Mouse (Mus musculus): Measurements from ENCODE around the gene Aipl1. TPM values are rescaled to one million over a fixed set of nuclear protein-coding genes. Genes with fewer than 3 reads are reported as not detected.
A peak's percentile ranks its signal among the peaks of the same experiment; 100 is the strongest.

Gene Aipl1
- polyA plus RNA-seq, 1 experiment from 2014 or later, result 0.57 TPM

DNA sequence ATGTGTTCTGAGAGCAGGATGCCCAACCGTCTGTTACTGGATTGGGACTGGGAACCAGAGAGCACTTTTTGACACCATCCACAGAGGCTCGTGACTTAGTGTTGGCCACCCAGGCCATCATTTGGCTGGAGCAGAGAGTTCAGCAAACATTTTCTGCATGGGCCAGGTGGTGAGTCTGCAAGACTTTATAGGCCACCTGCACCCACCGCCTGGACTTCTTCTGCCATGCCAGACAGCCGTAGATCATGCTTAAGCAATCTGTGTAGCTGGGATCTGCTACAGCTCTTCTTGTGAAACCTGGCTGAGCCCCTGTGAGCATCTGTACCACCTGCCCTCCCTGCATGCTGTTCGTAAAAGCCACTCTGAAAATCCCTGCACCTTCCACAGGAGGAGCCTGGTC lies 30.0 kb upstream of the Aipl1 start:
- no peak overlapping the region for H3K27ac ChIP-seq (replicated peaks)
- no peaks in the 10 kb centered on the region for H3K27me3 ChIP-seq (replicated peaks)
- no peak overlapping the region for H3K4me3 ChIP-seq
- no peak overlapping the region for H3K4me2 ChIP-seq
- 79% methylated on average over 5 of the region's 5 CpGs for WGBS
- no peak for ATAC-seq (ENCODE audit: extremely low read depth, insufficient number of reproducible peaks, low FRiP score, low TSS enrichment)
- no peaks in the 10 kb centered on the region for H3K4me1 ChIP-seq
- no peak overlapping the region for H3K9ac ChIP-seq
- H3K9me3 ChIP-seq, result peaks cover 22% of the 10 kb centered on the region
- H3K36me3 ChIP-seq, result no peaks in the 10 kb centered on the region

DNA sequence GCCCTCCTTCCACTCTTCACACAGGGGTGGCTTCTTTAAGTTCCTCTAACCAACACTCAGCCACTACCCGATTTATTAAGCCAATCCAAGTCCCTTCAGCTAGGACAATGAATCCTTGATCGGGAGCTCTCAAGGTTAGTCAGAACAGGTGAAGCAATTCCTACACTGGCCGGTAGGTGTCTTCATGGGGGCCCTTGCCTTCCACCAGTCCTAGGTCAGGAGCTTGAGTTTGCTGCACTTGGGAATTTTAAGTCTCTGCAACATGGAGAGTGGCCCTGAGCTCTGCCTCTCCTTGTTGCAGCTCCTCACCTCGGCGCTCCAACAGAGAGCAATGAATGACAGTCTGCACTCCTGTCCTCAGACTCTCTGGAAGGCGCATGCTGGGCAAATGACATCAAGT lies 29.0 kb upstream of the Aipl1 start:
- H3K27me3 ChIP-seq (replicated peaks), result no peaks in the 10 kb centered on the region
- H3K36me3 ChIP-seq, result no peaks in the 10 kb centered on the region
- no peak overlapping the region for H3K9ac ChIP-seq
- no peak overlapping the region for H3K4me2 ChIP-seq
- H3K27ac ChIP-seq (replicated peaks), result no peak overlapping the region
- H3K4me1 ChIP-seq, result no peaks in the 10 kb centered on the region
- H3K9me3 ChIP-seq, result peaks cover 22% of the 10 kb centered on the region
- no peak overlapping the region for H3K4me3 ChIP-seq
- no peak for ATAC-seq (ENCODE audit: extremely low read depth, insufficient number of reproducible peaks, low FRiP score, low TSS enrichment)
- 37% methylated on average over 6 of the region's 6 CpGs for WGBS

GRCm38 (mm10) chr11:72065103-72065502 lies 27.8 kb upstream of the Aipl1 start:
- no peaks in the 10 kb centered on the region for H3K36me3 ChIP-seq
- no peaks in the 10 kb centered on the region for H3K27me3 ChIP-seq (replicated peaks)
- H3K4me3 ChIP-seq, result no peak overlapping the region
- H3K4me2 ChIP-seq, result no peak overlapping the region
- H3K9ac ChIP-seq, result no peak overlapping the region
- H3K27ac ChIP-seq (replicated peaks), result no peak overlapping the region
- no peaks in the 10 kb centered on the region for H3K4me1 ChIP-seq
- H3K9me3 ChIP-seq, result peaks cover 22% of the 10 kb centered on the region
- 74% methylated on average over 8 of the region's 8 CpGs for WGBS
- no peak for ATAC-seq (ENCODE audit: extremely low read depth, insufficient number of reproducible peaks, low FRiP score, low TSS enrichment)

DNA sequence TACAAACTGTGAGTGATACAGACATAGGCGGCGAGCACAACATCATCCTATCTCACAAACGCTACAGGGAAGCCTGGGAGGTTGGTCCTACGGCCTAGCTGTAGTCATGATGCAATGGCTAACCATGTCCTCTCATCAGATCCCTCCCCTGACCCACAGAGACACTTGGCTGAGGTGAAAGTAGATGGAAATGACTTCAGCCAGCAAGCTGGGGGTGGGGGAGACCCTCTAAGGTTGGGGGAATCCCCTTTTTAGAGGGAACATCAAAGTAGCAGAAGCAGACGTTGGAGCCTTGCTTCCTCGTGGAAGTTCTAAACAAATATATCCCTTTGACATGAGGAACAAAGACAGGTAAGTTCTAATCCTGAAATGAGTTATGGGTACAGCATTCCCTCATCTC lies 27.1 kb upstream of the Aipl1 start:
- ATAC-seq (ENCODE audit: extremely low read depth, insufficient number of reproducible peaks, low FRiP score, low TSS enrichment), result no peak
- Histone ChIP-seq H3K4me2 (no peak overlapping the region), H3K9ac (no peak overlapping the region), H3K9me3 (peaks cover 22% of the 10 kb centered on the region), H3K27me3 (replicated peaks) (peaks cover 6% of the 10 kb centered on the region; the same call in 1 of the 2 replicates), H3K36me3 (no peaks in the 10 kb centered on the region), H3K4me1 (no peaks in the 10 kb centered on the region), H3K27ac (replicated peaks) (no peak overlapping the region), H3K4me3 (no peak overlapping the region)
- WGBS, result 63% methylated on average over 6 of the region's 6 CpGs

- Histone ChIP-seq H3K9me3 (peaks cover 22% of the 10 kb centered on the region), H3K4me3 (no peak overlapping the region), H3K4me2 (no peak overlapping the region), H3K4me1 (no peaks in the 10 kb centered on the region), H3K27me3 (replicated peaks) (peaks cover 16% of the 10 kb centered on the region), H3K9ac (no peak overlapping the region), H3K27ac (replicated peaks) (no peak overlapping the region), H3K36me3 (no peaks in the 10 kb centered on the region)
- WGBS, result 58% methylated on average over 13 of the region's 13 CpGs
- no peak for ATAC-seq (ENCODE audit: extremely low read depth, insufficient number of reproducible peaks, low FRiP score, low TSS enrichment)
Observed at GRCm38 (mm10) chr11:72061093-72061620, 23.8 kb upstream of the Aipl1 start.

- Histone ChIP-seq H3K4me1 (no peaks in the 10 kb centered on the region), H3K27ac (replicated peaks) (no peak overlapping the region), H3K9ac (no peak overlapping the region), H3K36me3 (no peaks in the 10 kb centered on the region), H3K9me3 (peaks cover 19% of the 10 kb centered on the region), H3K4me2 (no peak overlapping the region), H3K4me3 (no peak overlapping the region), H3K27me3 (replicated peaks) (peaks cover 16% of the 10 kb centered on the region)
- 69% methylated on average over 9 of the region's 9 CpGs for WGBS
- no peak for ATAC-seq (ENCODE audit: extremely low read depth, insufficient number of reproducible peaks, low FRiP score, low TSS enrichment)
Observed at GRCm38 (mm10) chr11:72060416-72060815, 23.1 kb upstream of the Aipl1 start.

DNA sequence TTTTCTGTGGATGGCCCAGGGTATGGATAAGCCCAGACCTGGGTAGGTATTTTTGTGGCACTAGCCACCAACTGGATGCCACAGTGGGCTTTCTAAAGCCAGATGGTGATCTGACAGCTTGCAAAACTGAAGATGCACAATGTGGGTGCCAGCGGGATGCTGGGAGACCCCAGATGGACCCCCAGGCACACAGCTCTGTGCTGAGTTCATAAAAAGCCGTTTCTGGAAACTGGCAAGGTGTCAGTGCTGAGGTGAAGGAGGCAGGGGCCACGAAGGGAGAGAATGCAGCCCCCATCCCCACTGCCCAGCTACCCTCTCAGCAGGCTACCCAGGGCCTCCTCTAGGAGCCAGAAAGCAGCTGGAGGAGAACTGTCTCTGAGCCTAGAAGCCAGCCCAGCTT lies 19.9 kb upstream of the Aipl1 start:
- H3K27me3 ChIP-seq (replicated peaks), result peaks cover 31% of the 10 kb centered on the region

DNA sequence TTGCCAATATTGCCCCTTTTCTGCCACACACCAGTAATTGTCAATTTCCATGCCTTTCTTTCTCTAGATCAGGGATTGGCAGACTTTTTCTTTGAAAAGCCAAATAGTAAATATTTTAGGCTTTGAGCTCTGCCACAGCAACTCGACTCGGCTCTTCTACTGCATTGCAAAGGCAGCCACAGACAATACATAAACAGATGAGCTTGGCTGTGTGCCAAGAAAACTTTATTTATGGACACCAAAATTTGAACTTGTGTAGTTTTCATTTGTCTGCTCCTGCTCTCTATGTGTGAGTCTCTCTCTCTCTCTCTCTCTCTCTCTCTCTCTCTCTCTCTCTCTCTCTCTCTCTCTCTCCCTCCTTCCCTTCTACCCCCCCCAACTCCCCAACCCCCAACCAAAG lies 17.9 kb upstream of the Aipl1 start:
- H3K9me3 ChIP-seq, result no peaks in the 10 kb centered on the region
- H3K9ac ChIP-seq, result no peak overlapping the region
- no peaks in the 10 kb centered on the region for H3K36me3 ChIP-seq
- ATAC-seq (ENCODE audit: extremely low read depth, insufficient number of reproducible peaks, low FRiP score, low TSS enrichment), result no peak
- no peak overlapping the region for H3K4me3 ChIP-seq
- no peak overlapping the region for H3K27ac ChIP-seq (replicated peaks)
- peaks cover 14% of the 10 kb centered on the region for H3K4me1 ChIP-seq
- H3K4me2 ChIP-seq, result no peak overlapping the region
- WGBS, result 56% methylated on average over 2 of the region's 2 CpGs
- peaks cover 51% of the 10 kb centered on the region for H3K27me3 ChIP-seq (replicated peaks)

More for the DNA sequence above, 19.9 kb upstream of the Aipl1 start:
- no peak overlapping the region for H3K4me3 ChIP-seq
- no peaks in the 10 kb centered on the region for H3K4me1 ChIP-seq
- H3K36me3 ChIP-seq, result no peaks in the 10 kb centered on the region
- no peak overlapping the region for H3K9ac ChIP-seq
- 61% methylated on average over 3 of the region's 3 CpGs for WGBS
- H3K4me2 ChIP-seq, result no peak overlapping the region
- no peaks in the 10 kb centered on the region for H3K9me3 ChIP-seq
- ATAC-seq (ENCODE audit: extremely low read depth, insufficient number of reproducible peaks, low FRiP score, low TSS enrichment), result no peak
- no peak overlapping the region for H3K27ac ChIP-seq (replicated peaks)

GRCm38 (mm10) chr11:72052636-72053035 lies 15.3 kb upstream of the Aipl1 start:
- no peaks in the 10 kb centered on the region for H3K9me3 ChIP-seq
- peaks cover 56% of the 10 kb centered on the region for H3K27me3 ChIP-seq (replicated peaks)
- ATAC-seq (ENCODE audit: extremely low read depth, insufficient number of reproducible peaks, low FRiP score, low TSS enrichment), result no peak
- H3K4me1 ChIP-seq, result peaks cover 17% of the 10 kb centered on the region
- H3K27ac ChIP-seq (replicated peaks), result no peak overlapping the region
- WGBS, result 18% methylated on average over 5 of the region's 5 CpGs
- peaks cover 4% of the 10 kb centered on the region; the same call in 1 of the 2 replicates for H3K36me3 ChIP-seq
- no peak overlapping the region for H3K9ac ChIP-seq
- H3K4me2 ChIP-seq, result no peak overlapping the region
- no peak overlapping the region for H3K4me3 ChIP-seq

DNA sequence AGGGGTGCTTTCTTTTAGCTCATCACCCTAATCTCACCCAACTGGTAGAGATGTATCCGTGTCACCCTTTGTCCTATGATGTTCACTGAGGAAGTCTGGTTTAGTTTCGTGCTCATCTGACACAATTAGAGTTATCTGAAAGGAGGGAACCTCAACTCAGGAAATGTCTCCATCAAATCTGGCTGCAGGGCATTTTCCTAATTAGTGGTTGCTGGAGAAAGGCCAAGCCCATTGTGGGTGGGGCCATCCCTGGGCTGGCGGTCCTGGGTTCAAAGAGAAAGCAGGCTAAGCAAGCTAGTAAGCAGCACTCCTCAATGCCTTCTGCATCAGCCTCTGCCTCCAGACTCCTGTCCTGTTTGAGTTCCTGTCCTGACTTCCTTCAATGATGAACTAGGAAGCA lies 14.9 kb upstream of the Aipl1 start:
- Histone ChIP-seq H3K4me2 (no peak overlapping the region), H3K36me3 (peaks cover 8% of the 10 kb centered on the region), H3K9me3 (no peaks in the 10 kb centered on the region), H3K4me3 (no peak overlapping the region), H3K27ac (replicated peaks) (no peak overlapping the region), H3K27me3 (replicated peaks) (peaks cover 52% of the 10 kb centered on the region), H3K9ac (no peak overlapping the region), H3K4me1 (peaks cover 17% of the 10 kb centered on the region)
- no peak for ATAC-seq (ENCODE audit: extremely low read depth, insufficient number of reproducible peaks, low FRiP score, low TSS enrichment)
- 57% methylated on average over 3 of the region's 3 CpGs for WGBS

GRCm38 (mm10) chr11:72050895-72051858 lies 13.9 kb upstream of the Aipl1 start:
- H3K4me2 ChIP-seq, result peak overlapping the region; percentile 81
- H3K9me3 ChIP-seq, result no peaks in the 10 kb centered on the region
- no peak overlapping the region for H3K27ac ChIP-seq (replicated peaks)
- H3K27me3 ChIP-seq (replicated peaks), result peaks cover 49% of the 10 kb centered on the region
- peak overlapping the region; percentile 57 for H3K4me3 ChIP-seq
- H3K36me3 ChIP-seq, result peaks cover 19% of the 10 kb centered on the region
- peak overlapping the region; percentile 77 for H3K9ac ChIP-seq
- peaks cover 17% of the 10 kb centered on the region for H3K4me1 ChIP-seq
- peak; percentile 27; the same call in 1 of the 2 replicates for ATAC-seq (ENCODE audit: extremely low read depth, insufficient number of reproducible peaks, low FRiP score, low TSS enrichment)
- WGBS, result 2% methylated on average over 45 of the region's 45 CpGs
